Mouse (Mus musculus) MEL (cell line): ENCODE data around the gene Stat4. TPM values are rescaled to one million over a fixed set of nuclear protein-coding genes. Genes with fewer than 3 reads are reported as not detected.

Source experiments
- DNase-seq: peaks from one replicate; pipeline ENCODE4 v3.0.0; 2011; ENCODE audit warnings: low read depth, low spot score
- H3K27ac ChIP-seq: 2 replicates; pipeline ENCODE4 v1.5.1; 2012; ENCODE audit warnings: low read depth, mild to moderate bottlenecking, control low read depth, low read length, moderate library complexity; ENCODE audit not compliant: control insufficient read depth
- H3K27me3 ChIP-seq, 2 experiments: fragments of 150-350 bp in 1 of 2; sonication (generic) in 1 of 2; 2 replicates each; pipeline ENCODE4 v1.6.1; 2012; ENCODE audit warnings: low read length in 2 of 2, mild to moderate bottlenecking in 2 of 2, improper control_type of control experiment in 1 of 2, moderate library complexity in 1 of 2; ENCODE audit not compliant: insufficient read depth in 2 of 2, control insufficient read depth in 1 of 2
- H3K36me3 ChIP-seq, 2 experiments: 2 replicates each; pipeline ENCODE4 v1.6.1; 2012 to 2014; ENCODE audit warnings: low read length in 2 of 2, improper control_type of control experiment in 1 of 2, inconsistent platforms in 1 of 2, mild to moderate bottlenecking in 1 of 2; ENCODE audit not compliant: insufficient read depth in 2 of 2, control insufficient read depth in 1 of 2
- H3K4me1 ChIP-seq, 2 experiments: fragments of 150-350 bp in 1 of 2; sonication (generic) in 1 of 2; 2 replicates each; pipeline ENCODE4 v1.6.1; 2012; ENCODE audit warnings: low read length in 2 of 2, improper control_type of control experiment in 1 of 2, mild to moderate bottlenecking in 1 of 2; ENCODE audit not compliant: insufficient read depth in 2 of 2, control insufficient read depth in 1 of 2
- H3K4me3 ChIP-seq, 2 experiments: fragments of 150-350 bp in 1 of 2; sonication (generic) in 1 of 2; 2 replicates each; pipeline ENCODE4 v1.5.1; 2012; ENCODE audit warnings: low read depth in 2 of 2, low read length in 2 of 2, mild to moderate bottlenecking in 2 of 2, moderate library complexity in 2 of 2, control low read depth in 1 of 2, improper control_type of control experiment in 1 of 2; ENCODE audit not compliant: control insufficient read depth in 1 of 2, insufficient read depth in 1 of 2
- H3K79me2 ChIP-seq: 2 replicates; pipeline ENCODE4 v1.6.1; 2012; ENCODE audit warnings: mild to moderate bottlenecking, low read length, moderate library complexity; ENCODE audit not compliant: control insufficient read depth, poor library complexity, insufficient read depth
- H3K9ac ChIP-seq: 2 replicates; pipeline ENCODE4 v1.6.1; 2012; ENCODE audit warnings: low read depth, mild to moderate bottlenecking, control low read depth, low read length, moderate library complexity; ENCODE audit not compliant: control insufficient read depth, poor library complexity, severe bottlenecking
- H3K9me3 ChIP-seq: fragments of 150-350 bp; sonication (generic); replicated peaks from 2 replicates; pipeline ENCODE4 v1.6.1; 2012; ENCODE audit warnings: mild to moderate bottlenecking, low read length, improper control_type of control experiment, moderate library complexity; ENCODE audit not compliant: insufficient read depth
- BHLHE40 ChIP-seq: IDR thresholded peaks from 2 replicates; pipeline ENCODE4 v1.6.1; 2012; ENCODE audit warnings: low read depth, mild to moderate bottlenecking, inconsistent platforms, low read length, improper control_type of control experiment, borderline replicate concordance
- CHD1 ChIP-seq: IDR thresholded peaks from 2 replicates; pipeline ENCODE4 v1.6.1; 2012; ENCODE audit warnings: low read depth, mild to moderate bottlenecking, inconsistent platforms, low read length, improper control_type of control experiment
- HCFC1 ChIP-seq: IDR thresholded peaks from 2 replicates; pipeline ENCODE4 v1.6.1; 2012; ENCODE audit warnings: low read depth, mild to moderate bottlenecking, inconsistent platforms, low read length, improper control_type of control experiment, moderate library complexity
- JUND ChIP-seq: IDR thresholded peaks from 2 replicates; pipeline ENCODE4 v1.6.1; 2011; ENCODE audit warnings: low read depth, mild to moderate bottlenecking, improper control_type of control experiment, low read length
- KAT2A ChIP-seq: conservative IDR thresholded peaks from 2 replicates; pipeline ENCODE4 v1.6.1; 2012; ENCODE audit warnings: low read depth, low read length, improper control_type of control experiment, inconsistent platforms
- MAX ChIP-seq: IDR thresholded peaks from 2 replicates; pipeline ENCODE4 v1.6.1; 2011; ENCODE audit warnings: low read length, improper control_type of control experiment
- MAZ ChIP-seq: IDR thresholded peaks from 2 replicates; pipeline ENCODE4 v1.6.1; 2012; ENCODE audit warnings: low read depth, mild to moderate bottlenecking, inconsistent platforms, low read length, improper control_type of control experiment
- MEF2A ChIP-seq: IDR thresholded peaks from 2 replicates; pipeline ENCODE4 v1.6.1; 2014; ENCODE audit warnings: low read depth, mild to moderate bottlenecking, inconsistent platforms, low read length, improper control_type of control experiment; ENCODE audit not compliant: poor library complexity, insufficient replicate concordance, severe bottlenecking; ENCODE audit errors: extremely low read depth
- MXI1 ChIP-seq: IDR thresholded peaks from 2 replicates; pipeline ENCODE4 v1.6.1; 2011; ENCODE audit warnings: mild to moderate bottlenecking, low read depth, low read length, improper control_type of control experiment
- MYC ChIP-seq: IDR thresholded peaks from 2 replicates; pipeline ENCODE4 v1.6.1; 2011; ENCODE audit warnings: low read depth, mild to moderate bottlenecking, low read length, improper control_type of control experiment, moderate library complexity
- NRF1 ChIP-seq: IDR thresholded peaks from 2 replicates; pipeline ENCODE4 v1.6.1; 2014; ENCODE audit warnings: low read depth, mild to moderate bottlenecking, inconsistent platforms, low read length, improper control_type of control experiment, moderate library complexity; ENCODE audit not compliant: poor library complexity, insufficient read depth, severe bottlenecking
- POLR2A ChIP-seq, 2 experiments: IDR thresholded peaks; 2 replicates each; pipeline ENCODE4 v1.6.1; 2011 to 2012; ENCODE audit warnings: low read length in 2 of 2, mild to moderate bottlenecking in 2 of 2, control low read depth in 1 of 2, improper control_type of control experiment in 1 of 2, low read depth in 1 of 2, moderate library complexity in 1 of 2; ENCODE audit not compliant: control insufficient read depth in 1 of 2, insufficient read depth in 1 of 2, poor library complexity in 1 of 2
- POLR2AphosphoS5 ChIP-seq: IDR thresholded peaks from 2 replicates; pipeline ENCODE4 v1.6.1; 2012; ENCODE audit warnings: low read depth, borderline replicate concordance, mild to moderate bottlenecking, inconsistent platforms, low read length, moderate library complexity, mixed read lengths
- RAD21 ChIP-seq: IDR thresholded peaks from 2 replicates; pipeline ENCODE4 v1.6.1; 2011; ENCODE audit warnings: mild to moderate bottlenecking, low read depth, low read length, improper control_type of control experiment
- TCF12 ChIP-seq: IDR thresholded peaks from 2 replicates; pipeline ENCODE4 v1.6.1; 2014; ENCODE audit warnings: low read depth, mild to moderate bottlenecking, inconsistent platforms, low read length, improper control_type of control experiment, moderate library complexity
- ZC3H11A ChIP-seq: IDR thresholded peaks from 2 replicates; pipeline ENCODE4 v1.6.1; 2012; ENCODE audit warnings: low read depth, mild to moderate bottlenecking, inconsistent platforms, low read length, improper control_type of control experiment
- ZKSCAN1 ChIP-seq: IDR thresholded peaks from 2 replicates; pipeline ENCODE4 v1.6.1; 2012; ENCODE audit warnings: low read depth, mild to moderate bottlenecking, inconsistent platforms, low read length, improper control_type of control experiment, moderate library complexity
- ZNF384 ChIP-seq: IDR thresholded peaks from 2 replicates; pipeline ENCODE4 v1.6.1; 2012; ENCODE audit warnings: low read depth, mild to moderate bottlenecking, inconsistent platforms, low read length, improper control_type of control experiment
- polyA plus RNA-seq, 2 experiments: library from polyadenylated mRNA; stranded (reverse) in 1 of 2; unstranded in 1 of 2; fragments of >175 nt in 1 of 2; fragments of >200 nt in 1 of 2; gene quantifications; 2 replicates each; pipeline versions ENCODE4 v1.2.1 to v1.2.4; 2012; ENCODE audit warnings: low replicate concordance in 2 of 2, low read depth in 1 of 2; ENCODE audit not compliant: insufficient read length in 2 of 2, insufficient read depth in 1 of 2, missing spikeins in 1 of 2
- total RNA-seq: library from RNA; depleted of rRNA; stranded (reverse); fragments of 300-350 nt; gene quantifications from 2 replicates; pipeline ENCODE4 v1.2.3, GENCODE M21; 2012

Stat4 gene
- total and polyA plus RNA-seq, 3 experiments = not detected

DNA sequence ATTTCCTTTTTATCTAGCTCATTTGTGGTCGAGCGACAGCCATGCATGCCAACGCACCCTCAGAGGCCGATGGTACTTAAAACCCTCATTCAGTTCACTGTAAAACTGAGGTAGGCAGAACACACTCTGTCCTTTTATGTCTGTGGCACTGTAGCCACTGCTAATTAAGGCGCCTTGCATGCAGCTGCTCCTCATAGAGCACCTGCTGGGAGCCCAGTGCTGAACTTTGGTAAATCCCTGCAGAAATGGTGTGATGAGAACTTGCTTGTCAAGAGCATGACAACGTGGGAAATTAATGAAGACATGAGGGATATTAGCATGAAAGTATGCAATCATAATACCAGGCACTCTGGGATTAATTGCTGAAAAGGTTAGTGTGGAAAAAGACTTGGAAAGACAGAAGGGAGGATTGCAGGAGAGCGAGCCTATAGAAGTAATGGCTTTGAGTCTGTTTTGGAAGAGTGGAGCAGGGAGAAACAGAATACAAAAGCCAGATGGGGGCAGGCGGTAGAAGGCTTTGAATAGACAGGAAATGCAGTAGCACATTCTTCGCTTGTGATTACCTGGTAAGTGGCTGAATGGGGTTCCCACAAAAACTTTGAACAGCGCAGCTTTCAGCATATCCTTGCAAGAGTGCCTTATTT is 92.9 kb downstream of the Stat4 start:
- no peaks in the 10 kb centered on the region for H3K79me2 ChIP-seq
- peaks cover 4 to 12% of the 10 kb centered on the region in 2 experiments for H3K27me3 ChIP-seq
- DNase-seq = no peak
- no peak overlapping the region for H3K9ac ChIP-seq
- H3K9me3 ChIP-seq = no peaks in the 10 kb centered on the region
- H3K36me3 ChIP-seq = no peaks in the 10 kb centered on the region
- no peak overlapping the region for H3K4me3 ChIP-seq
- H3K27ac ChIP-seq = no peak overlapping the region
- TF ChIP-seq POLR2A (IDR thresholded peaks at IDR 0.05; ENCODE audit: control insufficient read depth in 1 of 2, insufficient read depth in 1 of 2, low read depth in 1 of 2, low read length in 2 of 2, poor library complexity in 1 of 2) (no peak), POLR2AphosphoS5 (no peak), ZKSCAN1 (no peak), CHD1 (no peak), ZC3H11A (no peak), JUND (no peak), MYC (no peak), MAZ (no peak), ZNF384 (no peak), MXI1 (no peak), KAT2A (no peak), MAX (no peak), NRF1 (no peak), HCFC1 (no peak)
- H3K4me1 ChIP-seq = no peaks in the 10 kb centered on the region

DNA sequence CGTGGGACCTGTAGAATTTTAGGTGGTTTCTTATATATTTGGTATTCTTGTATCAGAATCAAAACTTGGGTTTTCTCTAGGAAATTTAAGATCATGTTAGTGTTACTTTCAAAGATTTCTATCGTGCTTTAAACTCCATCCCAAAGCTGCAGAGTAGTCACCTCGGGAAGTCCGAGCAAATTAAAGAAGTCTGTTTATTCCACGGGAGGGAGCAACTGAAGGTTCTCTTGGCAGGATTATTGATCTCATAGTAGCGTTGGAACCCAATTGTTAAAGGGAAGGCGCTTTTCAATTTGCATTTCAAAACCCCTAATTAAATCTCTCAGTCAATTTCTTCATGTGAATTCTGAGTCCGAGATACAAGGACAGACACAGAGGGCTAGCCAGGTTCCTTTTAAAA is 93.4 kb downstream of the Stat4 start:
- H3K27me3 ChIP-seq = peaks cover 4 to 12% of the 10 kb centered on the region in 2 experiments
- no peak overlapping the region for H3K27ac ChIP-seq
- no peaks in the 10 kb centered on the region for H3K9me3 ChIP-seq
- TF ChIP-seq TCF12 (no peak), BHLHE40 (no peak), ZNF384 (no peak), MEF2A (no peak), RAD21 (no peak)
- TF ChIP-seq, all 39 proteins: peak for 0
- no peak overlapping the region for H3K4me3 ChIP-seq
- H3K79me2 ChIP-seq = no peaks in the 10 kb centered on the region
- H3K4me1 ChIP-seq = no peaks in the 10 kb centered on the region
- DNase-seq = no peak
- H3K36me3 ChIP-seq = no peaks in the 10 kb centered on the region
- no peak overlapping the region for H3K9ac ChIP-seq
